Mouse (Mus musculus) heart, postnatal 0 days (tissue): ENCODE data around the gene Pacsin2.

Source experiments
- CTCF ChIP-seq: IDR thresholded peaks from 2 replicates; pipeline ENCODE4 v1.5.1; 2016; ENCODE audit warnings: antibody characterized with exemption, control low read depth, low read depth
- EP300 ChIP-seq: IDR thresholded peaks from 2 replicates; pipeline ENCODE4 v1.6.1; 2016; ENCODE audit warnings: antibody characterized with exemption, low read depth

DNA sequence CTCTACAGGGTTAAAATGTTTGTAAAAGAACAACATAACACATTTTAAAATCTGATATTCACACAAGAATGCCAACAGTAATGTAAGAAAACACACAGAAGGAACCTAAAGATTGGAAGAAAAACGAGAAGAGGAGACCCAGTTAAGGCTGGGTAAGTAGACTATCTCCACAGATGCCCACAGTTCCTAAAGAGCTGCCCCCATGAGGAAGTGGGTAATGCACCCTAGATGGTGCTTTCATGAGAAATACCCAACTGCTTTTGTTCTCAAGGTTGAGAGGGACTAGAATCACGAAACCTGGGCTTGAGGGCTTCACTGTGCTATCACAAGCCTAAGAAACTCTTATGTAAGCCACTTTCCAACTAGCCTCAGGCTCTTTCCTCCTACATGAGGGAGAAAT lies 44.8 kb downstream of the Pacsin2 start:
- no peak for TF ChIP-seq CTCF
- no peak for TF ChIP-seq EP300
